Mouse (Mus musculus) erythroblast, embryonic 14.5 days (primary cell): Measurements from ENCODE around the gene Clasp1.

Experiments
- GATA1 ChIP-seq: IDR thresholded peaks from 2 replicates; pipeline ENCODE4 v1.6.1; 2012; ENCODE audit warnings: low read length, inconsistent platforms, mixed read lengths
- TAL1 ChIP-seq: IDR thresholded peaks from 3 replicates; pipeline ENCODE4 v1.6.1; 2012; ENCODE audit warnings: low read length, inconsistent platforms, mixed read lengths

- TF ChIP-seq TAL1, result no peak
- TF ChIP-seq GATA1, result no peak
Observed at GRCm38 (mm10) chr1:118349922-118350321, 38.9 kb upstream of the Clasp1 start.
